Mouse (Mus musculus) small intestine, adult 2 months (tissue): ENCODE results near the gene Mansc1.

Experiments used
- CTCF ChIP-seq: fragments of 200-500 bp; IDR thresholded peaks from 2 replicates; pipeline ENCODE4 v1.5.1; 2012; ENCODE audit warnings: low read depth, mild to moderate bottlenecking, control low read depth, inconsistent platforms, low read length, moderate library complexity, mixed read lengths; ENCODE audit not compliant: insufficient replicate concordance, insufficient read length; ENCODE audit errors: extremely low read depth
- POLR2A ChIP-seq: fragments of 200-500 bp; IDR thresholded peaks from 2 replicates; pipeline ENCODE4 v1.6.1; 2012; ENCODE audit warnings: low read depth, mild to moderate bottlenecking, control low read depth, inconsistent platforms, low read length, moderate library complexity

DNA sequence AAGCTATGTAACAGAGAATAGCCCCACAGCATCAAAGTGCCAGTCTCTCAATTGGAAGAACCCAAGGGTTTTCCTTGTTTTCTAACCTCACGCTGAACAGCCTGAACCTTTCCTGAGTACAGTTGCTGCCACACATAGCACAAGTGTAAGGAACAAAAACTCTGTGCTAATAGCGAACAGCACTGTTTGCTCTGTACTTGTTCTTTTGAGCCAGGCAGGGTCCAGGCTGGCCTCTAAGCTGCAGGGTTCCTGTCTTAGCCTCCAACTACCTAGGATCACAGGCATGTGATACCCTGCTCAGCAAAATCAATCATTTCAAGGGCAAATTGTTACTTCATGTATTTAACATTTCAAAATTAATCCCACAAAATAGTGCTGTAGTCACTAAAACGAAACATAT lies 72.7 kb downstream of the Mansc1 start:
- TF ChIP-seq CTCF (no peak), POLR2A (no peak)
